Mouse (Mus musculus): Measurements from ENCODE around the gene Kif3c.

Kif3c gene

GRCm38 (mm10) chr12:3364508-3365448, at the start of gene Kif3c:
Kif3c (plus strand) TSS chr12:3365132.
- in situ Hi-C loops (cut with MboI; ENCODE audit: unreplicated experiment in 2 of 2) = loop anchor here in 1 of 2 experiments (10.0 kb wide), 1 partner anchor 130 kb away; no protein-coding TSS in a partner anchor

GRCm38 (mm10) chr12:3316083-3316482, 48.8 kb upstream of the Kif3c start:
- in situ Hi-C loops (cut with MboI; ENCODE audit: unreplicated experiment in 2 of 2) = no loop called here

- in situ Hi-C loops (cut with MboI; ENCODE audit: unreplicated experiment in 2 of 2) = no loop called here
Observed at GRCm38 (mm10) chr12:3316937-3317336, 48.0 kb upstream of the Kif3c start.

- in situ Hi-C loops (cut with MboI; ENCODE audit: unreplicated experiment in 2 of 2) = no loop called here
Observed at GRCm38 (mm10) chr12:3319377-3319776, 45.6 kb upstream of the Kif3c start.

GRCm38 (mm10) chr12:3323241-3323640, 41.7 kb upstream of the Kif3c start:
- in situ Hi-C loops (cut with MboI; ENCODE audit: unreplicated experiment in 2 of 2) = no loop called here

GRCm38 (mm10) chr12:3325232-3325631, 39.7 kb upstream of the Kif3c start:
- in situ Hi-C loops (cut with MboI; ENCODE audit: unreplicated experiment in 2 of 2) = no loop called here

- in situ Hi-C loops (cut with MboI; ENCODE audit: unreplicated experiment in 2 of 2) = no loop called here
Observed at GRCm38 (mm10) chr12:3329677-3330076, 35.3 kb upstream of the Kif3c start.

GRCm38 (mm10) chr12:3338931-3339330, 26.0 kb upstream of the Kif3c start:
- in situ Hi-C loops (cut with MboI; ENCODE audit: unreplicated experiment in 2 of 2) = no loop called here

- in situ Hi-C loops (cut with MboI; ENCODE audit: unreplicated experiment in 2 of 2) = no loop called here
Observed at GRCm38 (mm10) chr12:3344155-3344554, 20.8 kb upstream of the Kif3c start.

- in situ Hi-C loops (cut with MboI; ENCODE audit: unreplicated experiment in 2 of 2) = no loop called here
Observed at GRCm38 (mm10) chr12:3345038-3345437, 19.9 kb upstream of the Kif3c start.

GRCm38 (mm10) chr12:3347682-3348081, 17.2 kb upstream of the Kif3c start:
- in situ Hi-C loops (cut with MboI; ENCODE audit: unreplicated experiment in 2 of 2) = no loop called here

GRCm38 (mm10) chr12:3349387-3349786, 15.5 kb upstream of the Kif3c start:
- in situ Hi-C loops (cut with MboI; ENCODE audit: unreplicated experiment in 2 of 2) = no loop called here

GRCm38 (mm10) chr12:3350136-3350535, 14.8 kb upstream of the Kif3c start:
- in situ Hi-C loops (cut with MboI; ENCODE audit: unreplicated experiment in 2 of 2) = loop anchor here in 1 of 2 experiments (5.0 kb wide), 1 partner anchor 43 kb away; the partner anchor contains the start of gene Rab10

- in situ Hi-C loops (cut with MboI; ENCODE audit: unreplicated experiment in 2 of 2) = loop anchor here in 1 of 2 experiments (5.0 kb wide), 1 partner anchor 45 kb away; the partner anchor contains the start of gene Rab10
Observed at GRCm38 (mm10) chr12:3352216-3352615, 12.7 kb upstream of the Kif3c start.

GRCm38 (mm10) chr12:3355068-3355467, 9.9 kb upstream of the Kif3c start:
- in situ Hi-C loops (cut with MboI; ENCODE audit: unreplicated experiment in 2 of 2) = loop anchor here (5.0 kb wide), 3 partner anchors 48 to 118 kb away; partner anchors contain the start of gene Rab10 (in 1 of the 2)

- in situ Hi-C loops (cut with MboI; ENCODE audit: unreplicated experiment in 2 of 2) = loop anchor here (5.0 kb wide), 3 partner anchors 50 to 120 kb away; partner anchors contain the start of gene Rab10 (in 1 of the 2)
Observed at GRCm38 (mm10) chr12:3356824-3357223, 8.1 kb upstream of the Kif3c start.

GRCm38 (mm10) chr12:3359302-3359701, 5.6 kb upstream of the Kif3c start:
- in situ Hi-C loops (cut with MboI; ENCODE audit: unreplicated experiment in 2 of 2) = loop anchor here (5.0 kb wide), 3 partner anchors 52 to 122 kb away; partner anchors contain the start of gene Rab10 (in 1 of the 2)

- in situ Hi-C loops (cut with MboI; ENCODE audit: unreplicated experiment in 2 of 2) = loop anchor here in 1 of 2 experiments (10.0 kb wide), 1 partner anchor 125 kb away; no protein-coding TSS in a partner anchor
Observed at GRCm38 (mm10) chr12:3360043-3360442, 4.9 kb upstream of the Kif3c start.

- in situ Hi-C loops (cut with MboI; ENCODE audit: unreplicated experiment in 2 of 2) = loop anchor here in 1 of 2 experiments (10.0 kb wide), 1 partner anchor 129 kb away; no protein-coding TSS in a partner anchor
Observed at GRCm38 (mm10) chr12:3364076-3364475, 856 bp upstream of the Kif3c start.

GRCm38 (mm10) chr12:3365449-3366189, 687 bp downstream of the Kif3c start:
- in situ Hi-C loops (cut with MboI; ENCODE audit: unreplicated experiment in 2 of 2) = loop anchor here in 1 of 2 experiments (10.0 kb wide), 1 partner anchor 131 kb away; no protein-coding TSS in a partner anchor

Measured in v-Abl transformed pro-B cells (cell line).